Mouse (Mus musculus) heart, postnatal 10 days (tissue): ENCODE results near the gene Pdgfa. TPM values are rescaled to one million over a fixed set of nuclear protein-coding genes. Genes with fewer than 3 reads are reported as not detected.

Experiments
- DNase-seq, 2 experiments: peaks; one replicate each; pipeline ENCODE4 v3.0.0; 2021
- intact Hi-C: fragments of 180-260 bp; cut with DNase I; formaldehyde crosslinking; loops from one replicate; pipeline ENCODE4 v1.15.1; 2025
- total RNA-seq, 2 experiments: library from RNA; stranded (reverse); gene quantifications; 2 replicates each; pipeline ENCODE4 v1.2.3; 2021

Pdgfa gene
- total RNA-seq, 2 experiments from 2014 or later: 34.1 to 45.2 TPM

- no peak for DNase-seq
- intact Hi-C loops: no loop called here
Observed at GRCm38 (mm10) chr5:138929879-138930507, 67.2 kb downstream of the Pdgfa start.

Other genes with a start within 250 kb of the Pdgfa start
- gene Fam20c, start 242.9 kb downstream of the Pdgfa start, total RNA-seq: 10 to 100 TPM; 11.2 to 14.7 TPM
- gene Gm5294, start 177.3 kb downstream of the Pdgfa start, total RNA-seq: not detected
- 1 to 10 TPM; 1.5 to 3.5 TPM for gene Prkar1b, start 152.6 kb upstream of the Pdgfa start, total RNA-seq
- gene Dnaaf5, start 152.9 kb upstream of the Pdgfa start, total RNA-seq: 10 to 100 TPM; 17.9 to 18.0 TPM
- gene Sun1, start 203.3 kb upstream of the Pdgfa start, total RNA-seq: 10 to 100 TPM; 43.5 to 44.8 TPM